8 mouse cellular contexts compared by ENCODE assay signal in the genomic region with DNA sequence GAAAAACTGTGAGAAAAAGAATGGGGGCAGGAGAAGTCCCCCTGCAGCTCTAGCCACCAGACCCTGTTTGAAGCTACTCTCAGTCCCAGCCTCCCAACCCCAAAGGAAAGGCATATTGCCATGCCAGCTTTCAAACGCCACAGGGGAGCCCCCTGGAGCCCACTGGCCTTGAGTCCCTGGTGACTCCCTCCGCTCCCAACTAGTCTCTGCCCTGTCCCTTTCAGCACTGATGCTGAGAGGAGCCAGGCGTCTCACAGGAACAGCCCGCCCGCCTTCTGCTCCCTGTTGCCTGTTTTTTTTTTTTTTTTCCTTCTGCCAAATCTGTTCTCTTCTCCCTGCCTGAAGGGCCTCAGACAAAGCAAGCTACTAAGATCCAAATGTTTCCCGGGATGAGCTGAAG. TPM values are rescaled to one million over a fixed set of nuclear protein-coding genes. Genes with fewer than 3 reads are reported as not detected.
A peak's percentile ranks its signal among the peaks of the same experiment; 100 is the strongest.
DNase-seq lines count a peak whose midpoint lies in the region; ATAC-seq and TF ChIP-seq lines count a peak whose summit lies in the region.

No protein-coding gene starts in this region.

- H3K27ac ChIP-seq in midbrain, embryonic 10.5 days (replicated peaks), result peak overlapping the region; percentile 78
- H3K27ac ChIP-seq in midbrain, embryonic 11.5 days (ENCODE audit: low read depth, low read length), result no peak overlapping the region
- peak overlapping the region; percentile 65 for H3K27ac ChIP-seq in hindbrain, embryonic 16.5 days (ENCODE audit: low read depth, low read length)
- peak overlapping the region; percentile 24; the same call in 1 of the 2 replicates for H3K27ac ChIP-seq in olfactory bulb, adult 2 months (ENCODE audit: insufficient read depth, low read depth, low read length)

- intact Hi-C loops in gastrocnemius, postnatal 14 days (cut with DNase I; ENCODE audit: low total_unique reads), result loop anchor here (10.0 kb wide), 1 partner anchor 124 kb away; no protein-coding TSS in a partner anchor

- no peak for TF ChIP-seq CTCF in olfactory bulb, adult 2 months (IDR thresholded peaks at IDR 0.05; ENCODE audit: insufficient read depth, low read depth, low read length)

- 11% methylated on average over 6 of the region's 6 CpGs for WGBS in midbrain, embryonic 10.5 days
- 15% methylated on average over 6 of the region's 6 CpGs for WGBS in midbrain, embryonic 11.5 days
- 3% methylated on average over 6 of the region's 6 CpGs for WGBS in hindbrain, embryonic 16.5 days
- WGBS in olfactory bulb, adult 2 months, result 15% methylated on average over 6 of the region's 6 CpGs

- no peak overlapping the region for H3K4me2 ChIP-seq in midbrain, embryonic 11.5 days
- no peak overlapping the region for H3K4me2 ChIP-seq in hindbrain, embryonic 16.5 days (ENCODE audit: low read length)

- no peak overlapping the region for H3K4me3 ChIP-seq in midbrain, embryonic 10.5 days
- H3K4me3 ChIP-seq in midbrain, embryonic 11.5 days (ENCODE audit: low read depth, low read length), result no peak overlapping the region
- H3K4me3 ChIP-seq in hindbrain, embryonic 16.5 days (ENCODE audit: low read length), result no peak overlapping the region
- H3K4me3 ChIP-seq in olfactory bulb, adult 2 months (ENCODE audit: insufficient read depth, low read depth, low read length), result no peak overlapping the region

- no peaks in the 10 kb centered on the region for H3K27me3 ChIP-seq in midbrain, embryonic 10.5 days (ENCODE audit: low read depth, poor library complexity, severe bottlenecking)
- H3K27me3 ChIP-seq in midbrain, embryonic 11.5 days (ENCODE audit: control insufficient read depth, insufficient read depth, low read length), result no peaks in the 10 kb centered on the region
- H3K27me3 ChIP-seq in hindbrain, embryonic 16.5 days (replicated peaks; ENCODE audit: control insufficient read depth, insufficient read depth, low read length), result no peaks in the 10 kb centered on the region

- peak; percentile 26 for DNase-seq in midbrain, embryonic 10.5 days (ENCODE audit: low spot score)
- DNase-seq in midbrain, embryonic 11.5 days (ENCODE audit: low spot score, missing footprints), result no peak
- peak; percentile 59 for DNase-seq in embryo, embryonic 11 days
- DNase-seq in gastrocnemius, postnatal 14 days, result no peak
- DNase-seq in thymus, postnatal 10 days (ENCODE audit: low spot score in 2 of 2), result no peak
- DNase-seq in kidney, adult 8-10 months, result no peak

- 0 out of 2 replicates have a peak, but pooled peaks cover 2% of the 10 kb centered on the region for H3K36me3 ChIP-seq in midbrain, embryonic 10.5 days
- no peaks in the 10 kb centered on the region for H3K36me3 ChIP-seq in midbrain, embryonic 11.5 days (ENCODE audit: control insufficient read depth, insufficient read depth, low read length)
- H3K36me3 ChIP-seq in hindbrain, embryonic 16.5 days (ENCODE audit: control insufficient read depth, insufficient read depth, low read length), result no peaks in the 10 kb centered on the region

- H3K9me3 ChIP-seq in midbrain, embryonic 10.5 days (replicated peaks), result no peaks in the 10 kb centered on the region
- no peaks in the 10 kb centered on the region for H3K9me3 ChIP-seq in midbrain, embryonic 11.5 days (ENCODE audit: control insufficient read depth, low read length)
- H3K9me3 ChIP-seq in hindbrain, embryonic 16.5 days (ENCODE audit: control insufficient read depth, low read length), result no peaks in the 10 kb centered on the region

- no peak for ATAC-seq in midbrain, embryonic 11.5 days (ENCODE audit: low FRiP score)
- peak; percentile 71 for ATAC-seq in hindbrain, embryonic 16.5 days

- no peak overlapping the region for H3K9ac ChIP-seq in midbrain, embryonic 11.5 days (ENCODE audit: low read length)
- H3K9ac ChIP-seq in hindbrain, embryonic 16.5 days (ENCODE audit: low read depth, low read length), result no peak overlapping the region

- TF ChIP-seq POLR2A in olfactory bulb, adult 2 months (IDR thresholded peaks at IDR 0.05; ENCODE audit: insufficient read depth, low read depth, low read length), result no peak

- peaks cover 60% of the 10 kb centered on the region for H3K4me1 ChIP-seq in midbrain, embryonic 10.5 days
- H3K4me1 ChIP-seq in midbrain, embryonic 11.5 days (ENCODE audit: control insufficient read depth, insufficient read depth, low read length), result peaks cover 18% of the 10 kb centered on the region
- H3K4me1 ChIP-seq in hindbrain, embryonic 16.5 days (ENCODE audit: control insufficient read depth, insufficient read depth, low read depth, low read length), result peaks cover 33% of the 10 kb centered on the region
- H3K4me1 ChIP-seq in olfactory bulb, adult 2 months (ENCODE audit: control insufficient read depth, insufficient read depth, low read length), result peaks cover 48% of the 10 kb centered on the region

RNA-seq across cellular contexts. Expression of a gene that starts 10.2 kb away (rescaled TPM):
- 52.4 and 57.4 TPM in 2 replicates for polyA plus RNA-seq in midbrain, embryonic 10.5 days (2016; fragmentation: Nextera tagmentation; extraction: Ambion mirVana)
- polyA plus RNA-seq in midbrain, embryonic 11.5 days (2014; fragmentation: Nextera tagmentation; extraction: Ambion mirVana), result 36.1 and 38.4 TPM in 2 replicates
- polyA plus RNA-seq in hindbrain, embryonic 16.5 days (2015; fragmentation: Nextera tagmentation; extraction: Ambion mirVana), result 37.4 and 38.4 TPM in 2 replicates
- not detected in 2 replicates for polyA plus RNA-seq in olfactory bulb, adult 2 months (2012; ENCODE audit: insufficient read depth, insufficient read length, low replicate concordance, missing spikeins)
- total RNA-seq in gastrocnemius, postnatal 14 days (2021), result 10 to 100 TPM; 15.6 to 18.8 TPM

RNA-seq across cellular contexts. Expression of a gene that starts 30.8 kb away (rescaled TPM):
- polyA plus RNA-seq in midbrain, embryonic 10.5 days (2016; fragmentation: Nextera tagmentation; extraction: Ambion mirVana), result 1.2 and 1.3 TPM in 2 replicates
- 1.4 and 1.5 TPM in 2 replicates for polyA plus RNA-seq in midbrain, embryonic 11.5 days (2014; fragmentation: Nextera tagmentation; extraction: Ambion mirVana)
- 4.9 and 7.2 TPM in 2 replicates for polyA plus RNA-seq in hindbrain, embryonic 16.5 days (2015; fragmentation: Nextera tagmentation; extraction: Ambion mirVana)
- polyA plus RNA-seq in olfactory bulb, adult 2 months (2012; ENCODE audit: insufficient read depth, insufficient read length, low replicate concordance, missing spikeins), result not detected in 2 replicates
- 1 to 10 TPM in 1 of 2 experiments, under 1 TPM in 1; 0.89 to 1.4 TPM for total RNA-seq in gastrocnemius, postnatal 14 days (2021)

RNA-seq across cellular contexts. Expression of a gene that starts 41.3 kb away (rescaled TPM):
- polyA plus RNA-seq in midbrain, embryonic 10.5 days (2016; fragmentation: Nextera tagmentation; extraction: Ambion mirVana), result 25.0 and 25.2 TPM in 2 replicates
- 18.6 and 20.5 TPM in 2 replicates for polyA plus RNA-seq in midbrain, embryonic 11.5 days (2014; fragmentation: Nextera tagmentation; extraction: Ambion mirVana)
- polyA plus RNA-seq in hindbrain, embryonic 16.5 days (2015; fragmentation: Nextera tagmentation; extraction: Ambion mirVana), result 12.3 and 15.1 TPM in 2 replicates
- polyA plus RNA-seq in olfactory bulb, adult 2 months (2012; ENCODE audit: insufficient read depth, insufficient read length, low replicate concordance, missing spikeins), result not detected in 2 replicates
- total RNA-seq in gastrocnemius, postnatal 14 days (2021), result 10 to 100 TPM; 19.9 to 21.2 TPM

Comparison
In these comparisons a context has a peak if more than half of its experiments do, and no peak if none do; other contexts are left out.
1. DNase-seq: peak in midbrain, embryonic 10.5 days (single experiment) and embryo, embryonic 11 days (single experiment); none in midbrain, embryonic 11.5 days (single experiment), gastrocnemius, postnatal 14 days (single experiment), thymus, postnatal 10 days (0 of 2) and kidney, adult 8-10 months (0 of 2).
2. RNA of a gene that starts 10.2 kb away (polyA plus RNA-seq): 52.4 to 57.4 TPM in midbrain, embryonic 10.5 days, 36.1 to 38.4 TPM in midbrain, embryonic 11.5 days and 37.4 to 38.4 TPM in hindbrain, embryonic 16.5 days; not detected in olfactory bulb, adult 2 months; every median in the first group is over 10 times any median in the second.
3. RNA of a gene that starts 41.3 kb away (polyA plus RNA-seq): 25.0 to 25.2 TPM in midbrain, embryonic 10.5 days, 18.6 to 20.5 TPM in midbrain, embryonic 11.5 days and 12.3 to 15.1 TPM in hindbrain, embryonic 16.5 days; not detected in olfactory bulb, adult 2 months; every median in the first group is over 10 times any median in the second.